Mouse (Mus musculus) limb, embryonic 14.5 days (tissue): ENCODE measurements around the gene Ndst4. TPM values are rescaled to one million over a fixed set of nuclear protein-coding genes. Genes with fewer than 3 reads are reported as not detected.

Experiments
- ATAC-seq: fragments of 200-750 bp; cut with Nextera tagmentation; 2 replicates; pipeline ENCODE4 v1.8.0; 2017; ENCODE audit warnings: low read depth, moderate number of reproducible peaks, moderate TSS enrichment; ENCODE audit not compliant: low FRiP score
- DNase-seq: peaks from one replicate; pipeline ENCODE4 v3.0.0-alpha.2; 2015; ENCODE audit warnings: low spot score
- H3K27ac ChIP-seq: fragments of 300-500 bp; sonication (generic); replicated peaks from 2 replicates; pipeline ENCODE4 v1.5.1; 2014; ENCODE audit warnings: low read depth, mild to moderate bottlenecking, low read length, moderate library complexity, mixed read lengths
- H3K27me3 ChIP-seq: fragments of 300-500 bp; sonication (generic); 2 replicates; pipeline ENCODE4 v1.6.1; 2014; ENCODE audit warnings: low read length, mixed read lengths; ENCODE audit not compliant: control insufficient read depth, insufficient read depth
- H3K36me3 ChIP-seq: fragments of 300-500 bp; sonication (generic); 2 replicates; pipeline ENCODE4 v1.6.1; 2014; ENCODE audit warnings: mild to moderate bottlenecking, low read length, moderate library complexity, mixed read lengths; ENCODE audit not compliant: control insufficient read depth, insufficient read depth
- H3K4me1 ChIP-seq: fragments of 300-500 bp; sonication (generic); 2 replicates; pipeline ENCODE4 v1.6.1; 2014; ENCODE audit warnings: antibody characterized with exemption, low read length, mixed read lengths; ENCODE audit not compliant: control insufficient read depth, insufficient read depth
- H3K4me2 ChIP-seq: fragments of 300-500 bp; sonication (generic); replicated peaks from 2 replicates; pipeline ENCODE4 v1.6.1; 2014; ENCODE audit warnings: low read depth, mild to moderate bottlenecking, low read length, moderate library complexity; ENCODE audit not compliant: severe bottlenecking
- H3K4me3 ChIP-seq: fragments of 300-500 bp; sonication (generic); replicated peaks from 2 replicates; pipeline ENCODE4 v1.5.1; 2014; ENCODE audit warnings: low read length
- H3K9ac ChIP-seq: fragments of 300-500 bp; sonication (generic); 2 replicates; pipeline ENCODE4 v1.6.1; 2014; ENCODE audit warnings: mild to moderate bottlenecking, low read depth, low read length, moderate library complexity; ENCODE audit not compliant: severe bottlenecking
- H3K9me3 ChIP-seq: fragments of 300-500 bp; sonication (generic); 2 replicates; pipeline ENCODE4 v1.6.1; 2016; ENCODE audit warnings: low read length; ENCODE audit not compliant: control insufficient read depth
- POLR2A ChIP-seq: fragments of 200-500 bp; IDR thresholded peaks from 2 replicates; pipeline ENCODE4 v1.8.0; 2012; ENCODE audit warnings: inconsistent platforms, mild to moderate bottlenecking, moderate library complexity, borderline replicate concordance; ENCODE audit not compliant: insufficient read depth, insufficient read length; ENCODE audit errors: extremely low read depth
- polyA plus RNA-seq, 2 experiments: library from polyadenylated mRNA; depleted of rRNA in 1 of 2; stranded (reverse) in 1 of 2; unstranded in 1 of 2; fragments of >200 nt; fragmentation: Nextera tagmentation in 1 of 2; extraction: Ambion mirVana in 1 of 2; gene quantifications; 2 replicates each; pipeline versions ENCODE4 v1.2.1 to v1.2.3; 2012 to 2014

Ndst4 gene
- polyA plus RNA-seq, 2 experiments: 0.84 to 1.4 TPM

- Histone ChIP-seq H3K4me2 (no peak overlapping the region), H3K4me3 (no peak overlapping the region), H3K27ac (no peak overlapping the region), H3K4me1 (peaks cover 3% of the 10 kb centered on the region; the same call in 1 of the 2 replicates), H3K9me3 (no peaks in the 10 kb centered on the region), H3K27me3 (no peaks in the 10 kb centered on the region), H3K36me3 (no peaks in the 10 kb centered on the region), H3K9ac (no peak overlapping the region)
- DNase-seq (no peak), ATAC-seq (no peak)
- no peak for TF ChIP-seq POLR2A
Measured at GRCm38 (mm10) chr3:125760711-125761110, 356.8 kb downstream of the Ndst4 start.
